Mouse (Mus musculus): ENCODE results near the gene a. TPM values are rescaled to one million over a fixed set of nuclear protein-coding genes. Genes with fewer than 3 reads are reported as not detected.

The a gene
- total and polyA plus RNA-seq, 2 experiments from 2014 or later = 0.85 TPM; not detected in 1

- peak; percentile 64 for DNase-seq (ENCODE audit: low spot score)
- no peak overlapping the region for H3K4me2 ChIP-seq (ENCODE audit: low read depth, low read length)
- H3K9ac ChIP-seq (replicated peaks; ENCODE audit: low read length) = no peak overlapping the region
- peak; percentile 71 for TF ChIP-seq CTCF (IDR thresholded peaks at IDR 0.05; ENCODE audit: low read depth)
- no peaks in the 10 kb centered on the region for H3K36me3 ChIP-seq (ENCODE audit: insufficient read depth, low read length)
- WGBS = 24% methylated on average over 8 of the region's 8 CpGs
- no peaks in the 10 kb centered on the region for H3K27me3 ChIP-seq (ENCODE audit: insufficient read depth, low read length)
- H3K4me1 ChIP-seq (ENCODE audit: insufficient read depth, low read length) = no peaks in the 10 kb centered on the region
- H3K9me3 ChIP-seq (ENCODE audit: low read length) = no peaks in the 10 kb centered on the region
- ATAC-seq = 0 out of 2 replicates have a peak, but pooled peaks have one; percentile 58
- H3K27ac ChIP-seq = no peak overlapping the region
- H3K4me3 ChIP-seq (ENCODE audit: low read length) = no peak overlapping the region
These were observed 291.1 kb downstream of the a start for GRCm38 (mm10) chr2:155082121-155082803.

- no peaks in the 10 kb centered on the region for H3K4me1 ChIP-seq (ENCODE audit: insufficient read depth, low read length)
- DNase-seq (ENCODE audit: low spot score) (no peak), ATAC-seq (no peak)
- 84% methylated on average over 5 of the region's 5 CpGs for WGBS
- H3K27ac ChIP-seq = no peak overlapping the region
- no peak overlapping the region for H3K9ac ChIP-seq (replicated peaks; ENCODE audit: low read length)
- H3K4me3 ChIP-seq (ENCODE audit: low read length) = no peak overlapping the region
- no peaks in the 10 kb centered on the region for H3K36me3 ChIP-seq (ENCODE audit: insufficient read depth, low read length)
- H3K9me3 ChIP-seq (ENCODE audit: low read length) = no peaks in the 10 kb centered on the region
- no peaks in the 10 kb centered on the region for H3K27me3 ChIP-seq (ENCODE audit: insufficient read depth, low read length)
- no peak for TF ChIP-seq CTCF (IDR thresholded peaks at IDR 0.05; ENCODE audit: low read depth)
- no peak overlapping the region for H3K4me2 ChIP-seq (ENCODE audit: low read depth, low read length)
These were observed 293.3 kb downstream of the a start for GRCm38 (mm10) chr2:155084546-155084945.

DNA sequence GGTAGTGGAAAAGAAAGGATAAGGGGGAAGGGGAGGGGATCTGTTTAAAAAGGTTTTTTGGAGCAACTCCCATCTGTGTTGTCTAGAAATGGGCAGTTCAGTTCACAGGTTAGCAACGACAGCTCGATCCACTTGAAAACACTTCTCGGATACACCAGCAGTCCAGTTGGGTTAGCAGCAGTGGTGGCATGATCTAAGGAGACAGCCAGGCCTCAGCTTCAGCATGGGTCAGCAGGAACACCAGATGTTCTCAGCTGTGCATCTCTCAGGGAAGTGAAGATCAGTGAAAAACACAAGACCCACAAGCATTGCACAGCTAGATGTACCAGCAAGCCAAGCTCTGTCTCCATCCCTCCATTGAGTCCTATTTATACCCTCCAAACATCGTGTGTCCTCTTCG lies 295.1 kb downstream of the a start:
- no peak for ATAC-seq
- Histone ChIP-seq H3K27ac (no peak overlapping the region), H3K36me3 (ENCODE audit: insufficient read depth, low read length) (no peaks in the 10 kb centered on the region), H3K4me3 (ENCODE audit: low read length) (no peak overlapping the region), H3K4me1 (ENCODE audit: insufficient read depth, low read length) (no peaks in the 10 kb centered on the region), H3K9ac (replicated peaks; ENCODE audit: low read length) (no peak overlapping the region), H3K9me3 (ENCODE audit: low read length) (no peaks in the 10 kb centered on the region), H3K27me3 (ENCODE audit: insufficient read depth, low read length) (no peaks in the 10 kb centered on the region), H3K4me2 (ENCODE audit: low read depth, low read length) (no peak overlapping the region)
- no peak for TF ChIP-seq CTCF (IDR thresholded peaks at IDR 0.05; ENCODE audit: low read depth)
- no peak for DNase-seq (ENCODE audit: low spot score)
- 88% methylated on average over 5 of the region's 5 CpGs for WGBS

- no peak overlapping the region for H3K27ac ChIP-seq
- H3K27me3 ChIP-seq (ENCODE audit: insufficient read depth, low read length) = no peaks in the 10 kb centered on the region
- no peak for TF ChIP-seq CTCF (IDR thresholded peaks at IDR 0.05; ENCODE audit: low read depth)
- H3K9ac ChIP-seq (replicated peaks; ENCODE audit: low read length) = no peak overlapping the region
- ATAC-seq (no peak), DNase-seq (ENCODE audit: low spot score) (no peak)
- H3K4me2 ChIP-seq (ENCODE audit: low read depth, low read length) = no peak overlapping the region
- no peaks in the 10 kb centered on the region for H3K36me3 ChIP-seq (ENCODE audit: insufficient read depth, low read length)
- no peak overlapping the region for H3K4me3 ChIP-seq (ENCODE audit: low read length)
- H3K4me1 ChIP-seq (ENCODE audit: insufficient read depth, low read length) = no peaks in the 10 kb centered on the region
- WGBS = 86% methylated on average over 6 of the region's 6 CpGs
- H3K9me3 ChIP-seq (ENCODE audit: low read length) = no peaks in the 10 kb centered on the region
These were observed 297.1 kb downstream of the a start for GRCm38 (mm10) chr2:155088264-155088663.

- DNase-seq (ENCODE audit: low spot score) (no peak), ATAC-seq (no peak)
- H3K9me3 ChIP-seq (ENCODE audit: low read length) = no peaks in the 10 kb centered on the region
- H3K4me2 ChIP-seq (ENCODE audit: low read depth, low read length) = no peak overlapping the region
- no peak overlapping the region for H3K9ac ChIP-seq (replicated peaks; ENCODE audit: low read length)
- H3K4me3 ChIP-seq (ENCODE audit: low read length) = no peak overlapping the region
- H3K4me1 ChIP-seq (ENCODE audit: insufficient read depth, low read length) = no peaks in the 10 kb centered on the region
- no peaks in the 10 kb centered on the region for H3K27me3 ChIP-seq (ENCODE audit: insufficient read depth, low read length)
- 50% methylated on average over 13 of the region's 13 CpGs for WGBS
- no peak for TF ChIP-seq CTCF (IDR thresholded peaks at IDR 0.05; ENCODE audit: low read depth)
- no peaks in the 10 kb centered on the region for H3K36me3 ChIP-seq (ENCODE audit: insufficient read depth, low read length)
- no peak overlapping the region for H3K27ac ChIP-seq
These were observed 299.9 kb downstream of the a start for GRCm38 (mm10) chr2:155090909-155091742.

DNA sequence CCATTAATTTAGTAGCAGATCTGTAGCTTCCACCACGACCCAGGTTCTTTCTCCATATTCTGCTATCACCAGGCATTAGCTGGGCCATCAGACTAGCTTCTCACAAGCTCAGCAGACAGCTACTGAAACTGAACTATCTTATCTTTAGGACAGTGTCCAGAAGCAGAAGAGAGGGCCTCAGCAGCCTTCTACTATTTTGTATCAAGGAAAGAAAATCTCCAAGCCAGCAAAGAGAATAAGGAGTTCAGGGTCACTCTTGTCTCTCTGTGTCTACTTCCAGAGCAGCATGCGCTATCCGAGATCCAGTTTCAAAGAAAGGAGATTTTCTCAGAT lies 300.5 kb downstream of the a start:
- H3K27me3 ChIP-seq (ENCODE audit: insufficient read depth, low read length) = no peaks in the 10 kb centered on the region
- ATAC-seq (no peak), DNase-seq (ENCODE audit: low spot score) (no peak)
- no peak overlapping the region for H3K27ac ChIP-seq
- H3K4me3 ChIP-seq (ENCODE audit: low read length) = no peak overlapping the region
- no peak overlapping the region for H3K4me2 ChIP-seq (ENCODE audit: low read depth, low read length)
- H3K4me1 ChIP-seq (ENCODE audit: insufficient read depth, low read length) = no peaks in the 10 kb centered on the region
- no peaks in the 10 kb centered on the region for H3K9me3 ChIP-seq (ENCODE audit: low read length)
- TF ChIP-seq CTCF (IDR thresholded peaks at IDR 0.05; ENCODE audit: low read depth) = no peak
- no peaks in the 10 kb centered on the region for H3K36me3 ChIP-seq (ENCODE audit: insufficient read depth, low read length)
- H3K9ac ChIP-seq (replicated peaks; ENCODE audit: low read length) = no peak overlapping the region
- WGBS = 87% methylated on average over 3 of the region's 3 CpGs

DNA sequence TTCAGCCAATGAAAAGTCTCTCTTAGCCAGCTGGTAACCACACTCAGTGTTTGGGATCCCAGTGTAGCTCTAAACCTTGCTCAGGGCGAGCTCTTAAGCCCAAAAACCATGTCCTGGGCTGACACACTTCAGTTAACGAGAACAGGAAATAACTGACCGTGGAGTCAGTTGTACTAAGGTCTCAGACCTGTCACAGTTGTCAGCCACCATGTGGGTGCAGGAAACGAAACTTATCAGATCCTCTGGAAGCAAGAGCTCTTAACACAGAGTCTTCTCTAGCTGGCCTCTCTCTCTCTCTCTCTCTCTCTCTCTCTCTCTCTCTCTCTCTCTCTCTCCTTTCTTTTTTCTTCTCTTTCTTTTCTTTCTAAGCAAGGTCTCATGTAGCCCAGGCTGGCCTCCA lies 302.2 kb downstream of the a start:
- no peak for ATAC-seq
- H3K4me3 ChIP-seq (ENCODE audit: low read length) = no peak overlapping the region
- H3K9me3 ChIP-seq (ENCODE audit: low read length) = no peaks in the 10 kb centered on the region
- TF ChIP-seq CTCF (IDR thresholded peaks at IDR 0.05; ENCODE audit: low read depth) = no peak
- no peaks in the 10 kb centered on the region for H3K27me3 ChIP-seq (ENCODE audit: insufficient read depth, low read length)
- no peak overlapping the region for H3K4me2 ChIP-seq (ENCODE audit: low read depth, low read length)
- H3K4me1 ChIP-seq (ENCODE audit: insufficient read depth, low read length) = no peaks in the 10 kb centered on the region
- 60% methylated on average over 4 of the region's 4 CpGs for WGBS
- H3K36me3 ChIP-seq (ENCODE audit: insufficient read depth, low read length) = no peaks in the 10 kb centered on the region
- H3K9ac ChIP-seq (replicated peaks; ENCODE audit: low read length) = no peak overlapping the region
- DNase-seq (ENCODE audit: low spot score) = no peak
- no peak overlapping the region for H3K27ac ChIP-seq

Measured in hindbrain, postnatal 0 days (tissue).